Mouse (Mus musculus) adrenal gland (tissue): ENCODE data around the gene Gm10320.

Source experiments
- intact Hi-C: fragments of 180-260 bp; cut with DNase I; formaldehyde crosslinking; loops from one replicate; pipeline ENCODE4 v1.15.1; 2025

The Gm10320 gene

DNA sequence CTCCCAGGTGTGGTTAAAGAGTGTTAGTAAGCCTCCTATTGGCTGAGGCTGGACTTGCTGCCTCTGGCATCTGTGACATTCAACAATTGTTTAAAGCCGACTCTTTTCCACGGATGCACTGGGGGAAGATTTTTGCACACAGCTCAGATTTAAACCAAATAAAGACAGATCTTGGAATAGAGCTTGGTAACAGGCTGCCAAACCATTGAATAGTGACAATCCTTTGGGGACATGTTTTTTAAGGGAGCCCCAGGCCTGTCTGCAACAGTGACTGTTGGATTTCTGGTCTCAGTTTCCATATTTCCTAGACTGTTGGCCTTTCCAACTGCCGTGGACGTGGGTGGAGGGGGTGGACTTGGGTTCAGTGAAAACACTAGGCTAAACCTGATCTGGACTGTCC is 21.9 kb downstream of the Gm10320 start:
- intact Hi-C loops, result no loop called here

DNA sequence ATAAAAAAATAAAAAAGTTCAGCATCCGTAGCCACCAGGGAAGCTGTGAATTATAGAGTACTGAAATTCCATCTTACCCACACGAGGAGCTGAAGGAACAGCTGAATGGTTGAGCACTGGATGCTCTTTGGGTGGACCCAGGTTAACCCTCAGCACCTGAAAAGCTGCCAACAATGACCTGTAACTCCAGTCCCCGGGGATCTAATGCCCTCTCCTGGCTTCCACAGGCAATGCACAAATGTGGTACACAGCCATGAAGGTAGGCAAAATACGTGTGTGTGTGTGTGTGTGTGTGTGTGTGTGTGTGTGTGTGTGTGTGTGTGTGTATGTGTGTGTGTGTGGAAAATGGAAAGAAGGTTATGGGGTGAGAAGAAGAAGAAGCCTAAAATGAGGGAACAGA is 30.3 kb downstream of the Gm10320 start:
- intact Hi-C loops, result no loop called here

DNA sequence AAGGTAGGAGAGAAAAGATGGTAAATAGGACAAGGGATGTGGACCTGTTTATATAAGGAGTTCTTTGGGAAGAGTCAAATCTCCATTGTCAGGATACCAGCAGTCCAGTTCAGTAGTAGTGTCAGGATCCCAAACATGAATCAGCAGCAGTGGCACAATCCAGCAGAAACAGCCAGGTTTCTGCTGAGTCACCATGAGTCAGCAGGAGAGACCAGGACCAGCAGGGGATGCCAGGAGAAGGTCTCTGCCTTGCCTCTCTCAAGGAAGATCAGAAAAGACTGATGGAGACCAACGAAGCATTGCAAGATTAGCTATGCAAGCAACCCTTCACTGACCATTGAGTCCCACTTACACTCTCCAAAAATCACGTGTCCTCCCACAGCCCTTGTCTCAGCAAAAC is 35.4 kb downstream of the Gm10320 start:
- intact Hi-C loops, result no loop called here

DNA sequence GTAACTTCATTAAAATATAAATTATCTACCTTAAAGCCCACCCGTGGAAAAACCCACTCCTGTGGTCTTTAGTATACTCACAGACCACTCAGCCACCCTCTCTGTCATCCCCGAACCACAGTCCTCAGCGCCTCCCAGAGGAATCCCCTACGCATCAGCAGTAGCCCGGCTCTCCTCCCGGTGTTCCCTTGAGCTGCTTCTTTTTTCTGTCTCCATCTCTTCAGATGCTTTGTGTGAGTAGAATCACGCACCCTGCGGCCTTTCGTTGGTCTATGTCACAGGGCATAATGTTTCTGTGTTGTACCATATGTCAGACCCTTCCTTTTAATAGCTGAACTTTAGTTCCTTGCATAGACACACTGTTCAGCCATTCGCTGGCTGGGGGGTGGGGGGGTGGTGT is 36.2 kb downstream of the Gm10320 start:
- intact Hi-C loops, result no loop called here

DNA sequence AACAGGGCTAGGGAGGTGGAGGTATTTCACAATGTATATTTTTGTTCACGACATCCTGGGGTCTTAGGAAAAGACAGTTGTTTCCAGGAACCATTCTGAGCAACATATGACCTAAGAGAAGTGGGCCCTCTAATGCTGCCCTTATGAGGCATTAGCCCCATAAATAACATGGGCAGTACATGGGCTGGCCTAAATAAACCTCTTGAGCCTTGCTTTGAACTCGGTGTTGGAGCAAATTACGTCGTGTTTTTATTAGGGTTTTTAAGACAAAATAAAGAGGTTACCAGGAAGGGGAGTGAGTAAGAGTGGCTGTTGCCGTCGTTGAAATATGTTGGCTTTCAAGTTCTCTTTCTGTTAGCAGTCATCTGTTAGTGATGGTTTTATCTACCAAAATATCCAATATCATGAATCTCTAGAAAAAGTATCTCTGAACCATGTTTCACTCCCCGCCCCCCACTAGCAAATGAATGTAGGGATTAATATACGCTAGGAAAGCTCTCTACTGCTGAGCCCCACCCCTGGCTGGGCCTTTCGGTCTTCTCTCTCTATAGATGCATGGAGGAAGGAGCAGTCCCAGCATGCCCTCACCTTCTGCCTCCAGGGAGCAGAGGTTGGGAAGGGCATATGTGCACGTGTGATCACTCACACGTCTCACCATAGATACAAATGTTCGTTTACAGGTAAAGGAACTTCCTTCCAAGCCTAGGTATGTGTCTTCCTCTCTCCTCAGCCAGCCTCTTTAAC is 37.4 kb downstream of the Gm10320 start:
- intact Hi-C loops, result no loop called here

DNA sequence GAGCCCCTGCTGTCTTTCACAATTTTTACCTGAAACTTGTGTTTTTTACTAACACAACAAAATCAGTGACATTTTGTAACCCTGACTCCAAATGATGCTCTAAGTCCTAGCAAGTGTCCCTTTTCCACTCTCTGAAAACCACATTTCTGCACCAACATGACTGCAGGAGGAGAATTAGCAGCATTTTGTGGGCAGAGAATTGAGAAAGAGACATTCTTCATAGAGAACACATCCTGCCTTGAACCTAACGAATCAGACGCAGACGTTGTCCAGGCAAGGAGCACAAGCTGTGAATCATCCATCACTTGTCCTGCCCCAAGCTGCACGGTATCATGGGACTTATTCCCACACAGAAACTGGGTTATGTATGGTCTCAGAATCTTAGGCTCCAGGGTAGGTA is 38.7 kb downstream of the Gm10320 start:
- intact Hi-C loops, result no loop called here

DNA sequence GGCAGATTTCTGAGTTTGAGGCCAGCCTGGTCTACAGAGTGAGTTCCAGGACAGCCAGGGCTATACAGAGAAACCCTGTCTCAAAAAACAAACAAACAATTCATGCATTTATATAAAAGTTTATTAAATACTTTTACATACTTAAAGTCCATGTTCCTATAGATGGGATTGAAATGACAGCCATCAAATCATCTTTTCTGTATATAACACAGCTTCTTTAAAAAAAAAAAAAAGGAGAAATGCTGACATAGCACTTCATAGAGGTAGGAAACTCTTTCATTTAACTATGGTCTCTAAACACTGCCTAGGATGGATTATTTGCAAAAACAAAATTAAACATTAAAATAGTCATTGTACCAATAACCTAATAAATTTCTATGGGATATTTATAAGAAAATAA is 43.1 kb downstream of the Gm10320 start:
- intact Hi-C loops, result no loop called here

DNA sequence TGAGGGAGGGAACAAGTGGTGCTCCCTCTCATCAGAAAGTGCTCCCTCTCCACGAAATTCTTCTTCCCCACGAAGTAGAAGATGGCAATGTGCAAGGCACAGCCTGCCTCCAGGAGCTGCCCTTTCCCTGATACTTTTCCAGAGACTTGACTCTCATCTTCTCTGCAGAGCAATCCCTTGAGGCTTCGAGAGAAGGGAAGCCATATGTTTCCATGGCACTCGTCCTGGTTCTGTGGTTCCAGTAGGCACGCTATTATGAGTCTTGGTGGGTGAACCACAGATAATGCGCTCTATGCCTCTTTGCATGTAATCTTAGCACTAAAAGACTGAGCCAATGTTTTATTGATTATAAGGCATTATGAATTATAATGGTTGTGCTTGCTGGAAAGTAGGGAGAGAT is 44.1 kb downstream of the Gm10320 start:
- intact Hi-C loops, result no loop called here

DNA sequence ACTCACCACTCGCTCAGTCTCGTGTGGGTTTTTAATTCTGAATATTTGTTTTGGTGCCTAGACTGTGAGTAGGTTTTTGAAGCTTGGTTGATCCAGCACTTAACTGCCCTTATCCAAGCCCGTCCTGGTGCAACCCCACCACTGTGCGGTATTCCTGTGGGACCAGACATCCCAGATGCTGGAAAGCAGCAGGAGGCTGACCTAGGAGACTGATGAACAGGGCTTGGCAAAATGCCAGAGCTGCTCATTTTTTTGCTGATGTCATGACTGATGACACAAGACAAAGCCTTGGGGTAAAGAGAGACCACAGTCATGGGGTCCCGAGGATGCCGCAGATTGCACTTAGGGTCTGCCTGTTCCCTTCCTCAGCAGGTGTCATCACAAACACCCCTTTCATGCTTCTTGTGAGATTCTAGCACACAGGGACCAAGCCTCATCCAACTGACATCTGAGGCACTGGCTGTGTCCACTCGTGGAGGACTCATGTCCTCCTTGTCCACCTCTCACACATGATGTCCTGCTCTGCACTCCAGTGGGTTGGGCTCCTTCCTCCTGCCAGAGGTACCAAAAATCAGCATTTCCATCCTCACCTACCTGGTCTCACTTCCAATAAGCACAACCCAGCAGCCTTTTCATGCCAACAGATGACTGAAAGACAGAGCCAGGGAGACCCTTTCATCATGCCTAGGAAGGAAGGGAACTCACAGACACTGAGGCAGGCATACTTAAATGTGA is 46.2 kb downstream of the Gm10320 start:
- intact Hi-C loops, result no loop called here

DNA sequence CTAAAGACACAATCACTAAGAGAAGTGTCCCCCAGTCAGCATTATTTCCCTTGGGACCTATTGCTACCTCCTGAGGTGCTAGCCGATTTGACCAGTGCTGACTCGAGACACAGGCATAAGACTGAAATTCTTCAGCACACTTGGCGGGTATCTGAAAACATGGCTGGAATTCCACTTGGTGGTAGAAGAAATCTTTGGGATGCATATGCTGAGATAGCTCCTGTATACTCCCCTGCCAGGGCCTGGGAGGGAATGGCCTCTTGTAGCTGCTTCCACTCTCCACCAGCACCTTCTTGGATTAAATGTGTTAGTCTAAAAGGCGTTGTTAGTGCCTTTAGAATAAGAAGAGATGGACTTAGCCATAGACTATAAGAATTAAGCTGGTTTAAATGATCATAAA is 50.8 kb downstream of the Gm10320 start:
- intact Hi-C loops, result no loop called here

DNA sequence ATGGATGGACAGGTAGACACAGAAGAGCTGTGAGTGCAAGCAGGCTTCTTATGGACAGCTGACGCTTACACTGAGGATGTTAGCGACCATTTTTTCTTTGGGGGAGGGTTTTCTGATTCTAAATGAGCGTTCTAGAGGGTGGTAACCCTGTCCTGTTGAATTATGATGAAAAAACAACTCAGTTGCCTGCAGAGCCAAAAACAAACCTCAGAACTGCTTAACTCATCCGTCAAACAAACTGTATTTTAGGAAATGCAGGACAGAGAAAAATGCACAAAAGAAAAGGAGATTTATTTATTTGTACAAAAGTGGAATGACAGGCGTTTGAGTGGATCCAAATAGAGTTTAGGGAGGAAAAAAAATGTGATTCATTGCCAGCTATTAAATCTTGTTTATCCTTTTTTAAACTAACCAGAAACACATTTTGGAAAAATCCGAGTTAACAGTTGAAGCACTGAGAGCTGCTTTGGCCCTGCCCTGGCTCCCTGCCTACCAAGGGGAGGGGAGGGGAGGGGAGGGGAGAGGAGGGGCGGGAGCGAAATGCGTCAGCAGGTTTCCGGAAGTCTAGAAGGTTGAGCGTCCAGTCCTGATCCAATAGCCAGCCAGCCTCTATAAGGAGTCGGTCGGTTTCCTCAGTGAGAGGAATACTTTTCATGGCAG is 51.4 kb downstream of the Gm10320 start:
- intact Hi-C loops, result no loop called here
